Mouse (Mus musculus): ENCODE measurements at regions not wholly inside any gene's neighbourhood (a gene's known extent, or its start where the extent isn't known, plus 50 kb on each side); places are given as distances from the start of the nearest gene placed in this dataset.

DNA sequence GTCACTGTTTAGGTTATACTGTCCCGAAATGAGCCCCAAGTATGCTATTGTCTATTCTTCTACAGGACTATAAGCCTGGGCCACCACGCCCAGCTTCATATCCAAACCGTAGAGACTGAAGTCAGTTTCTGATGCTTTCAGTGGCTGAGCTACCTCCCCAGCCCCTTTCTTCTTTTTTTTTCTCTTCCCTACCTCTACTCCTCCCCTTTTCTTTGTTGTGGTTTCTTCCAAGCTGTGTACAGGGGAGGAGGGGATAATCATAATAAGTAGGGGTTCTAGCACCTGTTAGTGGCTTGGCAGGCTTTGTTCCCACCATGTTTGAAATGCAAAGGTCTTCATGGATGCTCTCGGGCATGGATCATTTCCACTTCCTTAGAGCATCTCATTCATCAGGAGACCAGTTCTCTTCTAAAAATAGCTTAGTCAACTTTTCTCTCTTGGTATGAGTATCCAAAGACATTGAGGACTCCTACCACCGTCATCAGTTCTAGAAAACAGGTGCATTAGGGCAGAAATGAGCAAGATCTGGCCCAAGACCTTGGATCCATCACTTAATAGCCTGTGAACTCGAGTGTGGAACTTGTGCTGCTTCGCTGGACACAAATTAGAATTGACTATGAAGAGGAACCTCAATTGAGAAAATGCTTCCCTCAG, 1383.5 kb downstream of the Gsdmc2 start:
- no peak for DNase-seq

DNA sequence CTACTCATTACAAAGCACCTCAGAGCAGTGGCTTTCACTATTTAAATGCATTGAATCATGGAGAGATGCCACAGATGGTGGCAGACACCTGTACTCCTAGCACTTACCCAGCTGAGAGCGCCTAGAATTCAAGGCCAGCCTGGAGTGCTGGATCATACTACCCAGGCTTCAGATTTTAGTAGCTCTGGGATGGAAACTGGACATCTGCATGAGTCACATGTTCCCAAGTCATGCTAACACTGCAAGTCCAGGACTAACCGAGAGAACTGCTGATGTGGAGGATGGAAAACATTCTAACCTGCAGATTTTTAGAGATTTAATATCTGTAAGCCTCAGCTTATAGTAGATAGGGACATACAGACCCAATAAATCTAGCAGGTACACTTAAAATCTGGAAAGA, 1384.3 kb downstream of the Gsdmc2 start:
- DNase-seq, result no peak

- DNase-seq, result no peak
These were observed 1384.9 kb downstream of the Gsdmc2 start for GRCm38 (mm10) chr15:62460026-62460607.

GRCm38 (mm10) chr15:62457990-62458389, 1387.0 kb downstream of the Gsdmc2 start:
- no peak for DNase-seq

- no peak for DNase-seq
These were observed 1387.8 kb downstream of the Gsdmc2 start for GRCm38 (mm10) chr15:62457051-62457664.

DNA sequence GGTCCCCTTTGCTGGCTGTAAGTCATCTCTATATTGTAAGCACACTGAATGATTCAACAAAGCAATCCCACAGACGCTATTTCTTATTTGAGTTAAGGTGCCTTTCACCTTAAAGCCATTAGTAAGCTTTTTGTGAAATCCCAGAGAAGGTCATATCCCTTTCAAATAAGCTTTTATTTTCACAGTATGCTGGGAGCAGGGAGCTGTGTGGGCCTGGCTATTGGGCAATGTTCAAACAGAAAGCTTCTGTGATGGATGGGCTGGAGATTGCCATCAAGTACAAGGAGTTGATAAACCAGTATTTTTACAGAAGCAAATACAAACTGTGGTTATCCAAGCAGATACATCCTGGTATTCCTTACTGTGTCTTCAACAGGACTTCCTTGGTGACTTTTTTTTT, 1389.0 kb downstream of the Gsdmc2 start:
- no peak for DNase-seq

GRCm38 (mm10) chr15:62448116-62448515, 1396.9 kb downstream of the Gsdmc2 start:
- no peak for DNase-seq

DNA sequence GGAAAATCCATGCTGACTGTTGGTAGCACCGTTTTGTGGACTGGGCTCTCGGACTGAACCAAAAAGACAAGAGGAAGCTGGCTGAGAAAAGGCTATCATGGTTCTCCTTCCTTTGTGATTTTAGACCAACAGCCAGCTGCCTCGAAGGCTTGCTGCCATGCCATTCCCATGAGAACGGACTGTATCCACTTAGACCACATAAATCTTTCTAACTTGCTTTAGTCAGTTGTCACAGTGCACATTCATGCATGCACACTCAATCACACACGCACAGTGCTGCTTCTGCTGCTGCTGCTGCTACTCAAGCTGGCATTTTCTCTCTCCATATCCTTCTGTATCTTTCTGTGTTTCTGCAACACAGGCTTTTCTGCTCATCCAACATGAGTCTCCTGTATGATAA, 1405.8 kb downstream of the Gsdmc2 start:
- no peak for DNase-seq

GRCm38 (mm10) chr15:62436631-62437030, 1408.3 kb downstream of the Gsdmc2 start:
- no peak for DNase-seq

DNA sequence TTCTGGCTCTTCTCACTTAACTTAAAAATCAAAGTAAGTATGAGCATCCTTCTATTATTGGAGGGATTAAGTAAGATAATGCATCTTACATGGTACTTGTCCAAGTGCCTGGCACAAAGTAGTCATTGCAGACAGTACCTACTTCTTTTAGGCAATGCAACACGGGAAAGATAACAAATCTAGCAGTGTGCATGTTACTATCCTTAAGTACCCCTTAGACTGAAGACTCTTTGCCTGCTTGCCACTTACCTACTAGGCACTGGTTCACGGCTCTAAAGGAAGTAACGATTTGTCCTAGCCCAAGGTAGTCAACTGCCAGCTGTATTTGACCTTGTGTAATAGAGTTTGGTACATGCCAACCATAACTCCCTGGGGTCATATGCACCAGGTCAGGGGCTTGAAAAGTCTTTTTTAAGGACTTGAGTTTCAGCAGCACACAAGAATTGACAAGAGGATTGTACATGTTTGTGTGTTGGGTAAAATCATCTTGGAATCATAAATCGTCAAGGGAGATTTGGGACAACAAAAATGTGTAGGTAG, 1409.8 kb downstream of the Gsdmc2 start:
- no peak for DNase-seq

- no peak for DNase-seq
These were observed 1412.2 kb downstream of the Gsdmc2 start for GRCm38 (mm10) chr15:62432742-62433245.

GRCm38 (mm10) chr15:62431150-62431678, 1413.8 kb downstream of the Gsdmc2 start:
- DNase-seq, result no peak

- no peak for DNase-seq
These were observed 1422.0 kb downstream of the Gsdmc2 start for GRCm38 (mm10) chr15:62422995-62423394.

DNA sequence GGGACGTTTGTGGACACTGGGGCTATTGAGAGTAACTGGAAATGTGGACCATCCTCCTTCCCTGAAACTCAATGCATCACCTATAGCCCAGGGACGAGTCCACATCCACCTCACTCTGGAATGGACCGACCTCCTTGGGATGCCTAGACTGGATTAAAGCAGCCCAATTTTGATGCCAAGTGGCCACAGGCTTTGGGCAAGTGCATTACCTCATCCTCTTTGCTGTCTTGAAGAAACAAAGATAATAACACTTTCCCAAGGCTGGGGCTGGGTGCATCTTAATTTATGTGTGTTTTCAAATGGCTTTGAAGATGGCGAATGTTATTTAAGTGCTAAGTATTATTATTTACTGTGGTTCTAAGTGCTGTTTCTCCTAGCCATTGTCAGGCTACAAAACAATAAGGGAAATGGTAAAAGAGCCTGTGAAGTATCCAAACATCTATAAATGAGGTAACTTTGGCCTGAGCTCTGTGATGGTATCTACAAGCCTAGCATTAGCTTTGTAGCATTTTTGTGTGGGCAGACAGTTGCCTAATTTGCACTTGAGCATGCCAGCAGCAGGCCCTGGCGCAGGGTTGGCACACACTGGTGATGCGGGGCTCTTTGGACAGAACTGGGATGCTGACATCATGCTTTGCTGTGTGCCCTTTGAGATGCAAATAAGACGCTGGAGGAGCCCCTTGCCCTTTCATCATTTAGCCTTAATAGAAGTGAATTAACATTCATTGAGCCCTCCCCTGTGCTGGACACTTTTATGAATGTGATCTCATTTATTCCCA, 1423.7 kb downstream of the Gsdmc2 start:
- DNase-seq, result no peak

GRCm38 (mm10) chr15:62416691-62417090, 1428.3 kb downstream of the Gsdmc2 start:
- no peak for DNase-seq

DNA sequence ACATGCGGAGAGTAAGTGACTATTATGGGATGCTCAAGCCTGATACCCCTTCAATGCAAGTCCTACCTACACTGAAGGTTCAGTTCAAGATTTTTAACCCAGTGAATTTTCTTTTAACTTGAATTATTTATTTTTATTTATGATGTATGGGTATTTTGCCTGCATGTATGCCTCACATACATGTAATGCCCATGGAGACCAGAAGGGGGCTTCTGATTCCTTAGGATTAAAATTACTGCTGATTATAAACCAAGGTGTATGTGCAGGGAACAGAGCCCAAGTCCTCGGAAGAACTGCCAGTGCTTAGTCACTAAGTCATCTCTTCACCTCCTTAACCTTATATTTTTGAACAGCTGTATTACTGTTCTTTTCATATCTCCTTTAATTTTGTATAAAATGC, 1431.3 kb downstream of the Gsdmc2 start:
- DNase-seq, result no peak

DNA sequence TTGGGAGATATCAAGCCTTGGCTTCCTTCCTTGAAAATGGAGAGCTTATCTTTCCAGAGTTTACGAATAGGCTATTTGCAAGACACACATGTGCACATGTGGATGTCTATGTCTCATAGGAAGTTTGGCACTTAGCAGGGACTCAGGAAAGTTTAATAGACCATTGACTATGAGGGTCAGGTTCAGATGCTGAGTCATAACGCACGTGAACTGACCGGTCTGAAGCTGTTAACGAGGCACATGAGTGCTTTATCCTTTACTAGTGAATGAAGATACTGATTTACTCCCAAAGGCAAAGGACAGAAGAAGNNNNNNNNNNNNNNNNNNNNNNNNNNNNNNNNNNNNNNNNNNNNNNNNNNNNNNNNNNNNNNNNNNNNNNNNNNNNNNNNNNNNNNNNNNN, 1442.8 kb downstream of the Gsdmc2 start:
- DNase-seq, result no peak

DNA sequence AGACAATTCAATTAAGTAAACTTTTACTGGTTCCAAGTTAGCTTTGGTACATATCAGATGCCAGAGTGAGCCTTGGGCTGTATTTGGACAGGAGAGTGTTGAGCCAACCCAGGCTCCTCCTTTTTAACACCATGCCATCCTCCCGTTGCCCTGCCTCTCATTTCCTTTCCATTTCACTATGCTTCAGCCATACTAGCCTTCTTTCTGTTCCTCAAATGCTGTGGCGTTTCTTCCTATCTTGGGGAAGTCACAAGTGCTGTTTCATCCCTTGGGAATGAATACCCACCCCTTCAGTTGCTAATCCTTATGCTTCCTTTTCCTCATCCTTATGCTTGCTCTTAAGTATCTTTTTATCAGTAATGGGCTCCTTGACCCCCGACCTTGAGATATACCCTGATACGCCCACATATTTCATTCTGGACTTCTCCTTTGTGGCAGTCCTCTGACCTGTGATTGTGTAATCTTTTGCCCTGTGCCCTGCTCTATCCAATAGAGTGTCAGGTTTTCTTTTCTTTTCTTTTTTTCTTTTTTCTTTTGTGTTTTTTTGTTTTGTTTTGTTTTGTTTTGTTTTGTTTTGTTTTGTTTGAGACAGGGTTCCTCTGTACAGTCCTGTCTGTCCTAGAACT, 1443.9 kb downstream of the Gsdmc2 start:
- no peak for DNase-seq

DNA sequence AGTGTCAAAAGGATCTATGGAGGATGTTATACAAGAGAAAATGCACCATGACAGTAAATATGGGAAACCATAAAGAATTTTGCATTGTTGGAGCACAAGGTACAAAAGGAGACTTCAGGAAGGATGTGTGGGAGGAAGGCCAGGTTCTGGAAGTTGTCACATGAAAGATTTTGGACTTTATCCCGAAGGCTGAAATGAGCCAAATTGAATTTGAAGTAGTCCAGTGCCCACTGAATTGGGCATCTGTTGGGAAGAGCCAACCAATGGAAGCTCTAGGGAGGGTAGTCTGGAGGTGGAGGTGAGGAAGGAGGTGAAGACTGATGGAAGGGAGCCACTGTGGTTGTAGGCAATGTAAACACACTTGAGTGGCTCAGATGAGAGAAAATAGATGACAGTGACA, 1445.6 kb downstream of the Gsdmc2 start:
- no peak for DNase-seq

- no peak for DNase-seq
These were observed 1448.0 kb downstream of the Gsdmc2 start for GRCm38 (mm10) chr15:62397009-62397408.

GRCm38 (mm10) chr15:62395377-62395776, 1449.6 kb downstream of the Gsdmc2 start:
- no peak for DNase-seq

DNA sequence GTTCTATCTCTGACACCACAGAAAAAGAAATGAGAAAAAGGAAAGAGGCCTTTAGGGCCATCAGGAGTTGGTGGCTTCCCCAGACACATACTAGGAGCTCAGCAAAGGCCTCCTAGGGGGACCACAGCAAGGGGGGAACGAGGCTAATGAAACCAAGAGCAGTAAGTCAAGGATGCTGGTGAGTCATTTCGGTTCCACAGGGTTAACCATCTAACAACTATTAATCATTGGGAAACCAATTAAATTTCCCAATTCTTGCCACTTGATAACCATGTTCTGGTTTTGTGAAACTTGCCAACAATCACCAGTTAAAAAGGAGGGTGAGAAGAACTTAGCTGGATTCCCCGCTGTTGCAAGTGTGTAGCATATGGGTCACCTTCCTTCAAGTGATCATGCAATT, 1451.6 kb downstream of the Gsdmc2 start:
- no peak for DNase-seq

DNA sequence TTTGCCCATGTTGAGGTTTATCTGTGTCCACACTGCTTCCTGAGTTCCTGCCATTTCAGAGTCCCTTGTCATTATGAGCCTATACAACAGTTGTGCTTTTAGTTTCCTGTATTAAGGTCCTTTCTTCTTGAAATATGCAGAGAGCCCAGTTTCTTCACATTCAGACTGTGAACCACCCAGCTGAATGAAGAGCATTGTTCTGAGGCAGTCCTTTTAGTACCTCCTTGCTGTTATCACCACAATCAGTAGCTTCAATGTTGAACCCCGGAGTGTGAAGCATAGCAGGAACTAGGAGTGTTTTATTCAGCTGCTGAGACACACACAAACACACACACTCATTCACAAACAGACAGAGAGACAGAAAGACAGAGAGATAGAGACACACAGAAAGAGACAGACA, 1452.1 kb downstream of the Gsdmc2 start:
- DNase-seq, result no peak

All from cerebellum, adult 9-11 months (tissue).